Mouse (Mus musculus) ES-E14 (cell line): ENCODE measurements at regions not wholly inside any gene's neighbourhood (a gene's known extent, or its start where the extent isn't known, plus 50 kb on each side); places are given as distances from the start of the nearest gene placed in this dataset.

Experiments used
- CHD2 ChIP-seq: IDR thresholded peaks from 2 replicates; pipeline ENCODE4 v1.6.1; 2014; ENCODE audit warnings: mild to moderate bottlenecking, low read depth, low read length, inconsistent platforms
- HCFC1 ChIP-seq: IDR thresholded peaks from 2 replicates; pipeline ENCODE4 v1.6.1; 2012; ENCODE audit warnings: low read length, inconsistent platforms, borderline replicate concordance; ENCODE audit not compliant: insufficient read depth
- ZC3H11A ChIP-seq: IDR thresholded peaks from 2 replicates; pipeline ENCODE4 v1.6.1; 2012; ENCODE audit warnings: low read depth, mild to moderate bottlenecking, inconsistent platforms, low read length, borderline replicate concordance
- ZNF384 ChIP-seq: IDR thresholded peaks from 2 replicates; pipeline ENCODE4 v1.6.1; 2012; ENCODE audit warnings: low read depth, low read length, inconsistent platforms

DNA sequence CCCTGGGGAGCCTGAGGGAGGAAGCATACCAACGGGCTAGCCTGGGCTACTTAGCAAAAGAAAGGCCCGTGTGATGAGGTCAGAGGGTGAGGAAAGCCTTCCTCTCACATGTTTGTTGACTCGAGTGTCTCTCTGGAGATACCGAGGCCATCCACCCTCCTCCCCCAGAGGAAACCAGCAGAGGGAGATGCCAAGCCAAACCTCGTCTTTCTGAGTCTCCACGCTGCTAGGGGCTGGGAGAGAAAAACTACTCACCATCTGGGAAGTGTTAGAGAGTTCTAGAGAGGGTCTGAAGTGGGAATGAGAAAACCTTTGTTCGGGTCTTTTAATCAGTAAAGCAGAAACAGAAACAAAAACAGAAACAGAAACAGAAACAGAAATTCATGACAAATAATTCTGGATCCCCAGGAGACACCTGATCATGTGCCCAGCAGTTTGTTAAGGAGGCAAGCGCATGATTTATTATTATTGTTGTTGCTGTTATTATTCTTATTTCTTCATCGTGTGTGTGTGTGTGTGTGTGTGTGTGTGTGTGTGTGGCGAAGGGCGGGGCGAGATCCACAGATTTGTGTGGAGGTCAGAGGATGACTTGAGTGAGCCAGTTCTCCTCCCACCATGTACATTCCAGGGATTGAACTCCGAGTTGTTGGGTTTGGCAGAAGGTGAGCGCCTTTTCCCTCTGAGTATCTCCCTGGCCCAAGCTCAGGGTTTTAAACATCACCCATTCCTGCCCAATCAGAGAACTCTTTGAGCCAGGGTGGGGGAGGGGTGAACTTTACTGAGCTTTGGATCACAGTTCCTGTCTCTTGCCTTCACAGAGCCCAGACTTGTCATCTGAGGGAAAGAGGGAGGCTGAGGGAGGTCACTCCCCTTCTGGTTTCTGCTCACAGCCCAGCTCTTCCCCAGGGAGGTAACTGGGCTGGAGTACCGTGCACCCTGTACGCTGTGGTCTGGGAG, 104.2 kb downstream of the Zfp36l2 start:
- TF ChIP-seq HCFC1 (no peak), ZNF384 (no peak), CHD2 (no peak), ZC3H11A (no peak)
